Mouse (Mus musculus) hindbrain, embryonic 12.5 days (tissue): ENCODE measurements around the gene Sgce. TPM values are rescaled to one million over a fixed set of nuclear protein-coding genes. Genes with fewer than 3 reads are reported as not detected.

Experiments
- ATAC-seq: fragments of 200-750 bp; cut with Nextera tagmentation; 2 replicates; pipeline ENCODE4 v1.8.0; 2017; ENCODE audit warnings: moderate TSS enrichment; ENCODE audit not compliant: low FRiP score
- H3K27ac ChIP-seq: fragments of 300-500 bp; sonication (generic); 2 replicates; pipeline ENCODE4 v1.5.1; 2016; ENCODE audit warnings: mild to moderate bottlenecking
- H3K27me3 ChIP-seq: fragments of 300-500 bp; sonication (generic); 2 replicates; pipeline ENCODE4 v1.6.1; 2016; ENCODE audit warnings: mild to moderate bottlenecking
- H3K36me3 ChIP-seq: fragments of 300-500 bp; sonication (generic); 2 replicates; pipeline ENCODE4 v1.6.1; 2016; ENCODE audit warnings: mild to moderate bottlenecking
- H3K4me1 ChIP-seq: fragments of 300-500 bp; sonication (generic); 2 replicates; pipeline ENCODE4 v1.6.1; 2016
- H3K4me2 ChIP-seq: fragments of 300-500 bp; sonication (generic); replicated peaks from 2 replicates; pipeline ENCODE4 v1.6.1; 2016; ENCODE audit warnings: mild to moderate bottlenecking
- H3K4me3 ChIP-seq: fragments of 300-500 bp; sonication (generic); 2 replicates; pipeline ENCODE4 v1.5.1; 2016; ENCODE audit warnings: mild to moderate bottlenecking
- H3K9ac ChIP-seq: fragments of 300-500 bp; sonication (generic); 2 replicates; pipeline ENCODE4 v1.6.1; 2016; ENCODE audit warnings: mild to moderate bottlenecking, moderate library complexity
- H3K9me3 ChIP-seq: fragments of 300-500 bp; sonication (generic); replicated peaks from 2 replicates; pipeline ENCODE4 v1.6.1; 2016; ENCODE audit warnings: mild to moderate bottlenecking
- WGBS: fragments of 180-500 bp; shearing (Covaris S2); methylation state at CpG from one replicate; pipeline ENCODE4 v1.1.7; 2016; 5-methylcytosine and 5-hydroxymethylcytosine counted together
- polyA plus RNA-seq: library from polyadenylated mRNA; unstranded; fragments of >200 nt; fragmentation: Nextera tagmentation; extraction: Ambion mirVana; gene quantifications from 2 replicates; pipeline ENCODE4 v1.2.1, GENCODE M21; 2016

Sgce gene
- polyA plus RNA-seq, 1 experiment from 2014 or later = 69.2 TPM

- ATAC-seq = 0 out of 2 replicates have a peak, but pooled peaks have one; percentile 22
- no peak overlapping the region for H3K4me2 ChIP-seq
- 98% methylated on average over 2 of the region's 2 CpGs for WGBS
Observed at GRCm38 (mm10) chr6:4716171-4716570, 30.8 kb downstream of the Sgce start.

GRCm38 (mm10) chr6:4708971-4709370, 38.0 kb downstream of the Sgce start:
- H3K4me1 ChIP-seq = no peaks in the 10 kb centered on the region
- H3K27me3 ChIP-seq = no peaks in the 10 kb centered on the region
- no peak for ATAC-seq
- WGBS = 88% methylated on average over 1 of the region's 1 CpGs
- H3K27ac ChIP-seq = no peak overlapping the region
- H3K4me3 ChIP-seq = no peak overlapping the region
- H3K4me2 ChIP-seq = no peak overlapping the region
- H3K36me3 ChIP-seq = peaks cover 6% of the 10 kb centered on the region; the same call in 1 of the 2 replicates
- no peaks in the 10 kb centered on the region for H3K9me3 ChIP-seq
- H3K9ac ChIP-seq = no peak overlapping the region

More at GRCm38 (mm10) chr6:4716171-4716570, 30.8 kb downstream of the Sgce start:
- no peak overlapping the region for H3K9ac ChIP-seq
- no peaks in the 10 kb centered on the region for H3K9me3 ChIP-seq
- H3K27ac ChIP-seq = no peak overlapping the region
- no peak overlapping the region for H3K4me3 ChIP-seq
- no peaks in the 10 kb centered on the region for H3K27me3 ChIP-seq
- peaks cover 6% of the 10 kb centered on the region; the same call in 1 of the 2 replicates for H3K36me3 ChIP-seq
- H3K4me1 ChIP-seq = no peaks in the 10 kb centered on the region

GRCm38 (mm10) chr6:4706415-4706814, 40.6 kb downstream of the Sgce start:
- Histone ChIP-seq H3K4me3 (no peak overlapping the region), H3K4me1 (no peaks in the 10 kb centered on the region), H3K27me3 (no peaks in the 10 kb centered on the region), H3K4me2 (no peak overlapping the region), H3K9me3 (no peaks in the 10 kb centered on the region), H3K36me3 (peaks cover 6% of the 10 kb centered on the region; the same call in 1 of the 2 replicates), H3K27ac (no peak overlapping the region), H3K9ac (no peak overlapping the region)
- ATAC-seq = no peak
- WGBS = 81% methylated on average over 5 of the region's 5 CpGs

GRCm38 (mm10) chr6:4703908-4704307, 43.1 kb downstream of the Sgce start:
- H3K9me3 ChIP-seq = no peaks in the 10 kb centered on the region
- no peak overlapping the region for H3K9ac ChIP-seq
- no peaks in the 10 kb centered on the region for H3K4me1 ChIP-seq
- no peak for ATAC-seq
- WGBS = 90% methylated on average over 7 of the region's 7 CpGs
- H3K36me3 ChIP-seq = 0 out of 2 replicates have a peak, but pooled peaks cover 6% of the 10 kb centered on the region
- no peaks in the 10 kb centered on the region for H3K27me3 ChIP-seq
- no peak overlapping the region for H3K27ac ChIP-seq
- no peak overlapping the region for H3K4me2 ChIP-seq
- H3K4me3 ChIP-seq = no peak overlapping the region

GRCm38 (mm10) chr6:4701641-4702040, 45.4 kb downstream of the Sgce start:
- Histone ChIP-seq H3K4me3 (no peak overlapping the region), H3K27me3 (no peaks in the 10 kb centered on the region), H3K27ac (no peak overlapping the region), H3K4me2 (no peak overlapping the region), H3K9me3 (no peaks in the 10 kb centered on the region), H3K4me1 (no peaks in the 10 kb centered on the region), H3K36me3 (0 out of 2 replicates have a peak, but pooled peaks cover 3% of the 10 kb centered on the region), H3K9ac (no peak overlapping the region)
- 87% methylated on average over 8 of the region's 8 CpGs for WGBS
- ATAC-seq = no peak

GRCm38 (mm10) chr6:4695778-4696177, 51.2 kb downstream of the Sgce start:
- H3K27ac ChIP-seq = no peak overlapping the region
- no peaks in the 10 kb centered on the region for H3K4me1 ChIP-seq
- no peak overlapping the region for H3K9ac ChIP-seq
- no peak for ATAC-seq
- WGBS = 77% methylated on average over 3 of the region's 3 CpGs
- no peak overlapping the region for H3K4me2 ChIP-seq
- H3K36me3 ChIP-seq = no peaks in the 10 kb centered on the region
- no peaks in the 10 kb centered on the region for H3K9me3 ChIP-seq
- H3K4me3 ChIP-seq = no peak overlapping the region
- H3K27me3 ChIP-seq = no peaks in the 10 kb centered on the region

- Histone ChIP-seq H3K4me2 (no peak overlapping the region), H3K4me3 (no peak overlapping the region), H3K4me1 (no peaks in the 10 kb centered on the region), H3K36me3 (no peaks in the 10 kb centered on the region), H3K9me3 (no peaks in the 10 kb centered on the region), H3K9ac (no peak overlapping the region), H3K27ac (no peak overlapping the region), H3K27me3 (no peaks in the 10 kb centered on the region)
- no peak for ATAC-seq
- WGBS = 79% methylated on average over 8 of the region's 8 CpGs
Observed at GRCm38 (mm10) chr6:4694672-4695231, 52.3 kb downstream of the Sgce start.

GRCm38 (mm10) chr6:4693544-4693943, 53.5 kb downstream of the Sgce start:
- no peaks in the 10 kb centered on the region for H3K36me3 ChIP-seq
- H3K4me2 ChIP-seq = no peak overlapping the region
- ATAC-seq = no peak
- no peak overlapping the region for H3K9ac ChIP-seq
- H3K4me1 ChIP-seq = no peaks in the 10 kb centered on the region
- no peaks in the 10 kb centered on the region for H3K9me3 ChIP-seq
- H3K27ac ChIP-seq = no peak overlapping the region
- WGBS = 60% methylated on average over 10 of the region's 10 CpGs
- H3K27me3 ChIP-seq = no peaks in the 10 kb centered on the region
- H3K4me3 ChIP-seq = no peak overlapping the region

DNA sequence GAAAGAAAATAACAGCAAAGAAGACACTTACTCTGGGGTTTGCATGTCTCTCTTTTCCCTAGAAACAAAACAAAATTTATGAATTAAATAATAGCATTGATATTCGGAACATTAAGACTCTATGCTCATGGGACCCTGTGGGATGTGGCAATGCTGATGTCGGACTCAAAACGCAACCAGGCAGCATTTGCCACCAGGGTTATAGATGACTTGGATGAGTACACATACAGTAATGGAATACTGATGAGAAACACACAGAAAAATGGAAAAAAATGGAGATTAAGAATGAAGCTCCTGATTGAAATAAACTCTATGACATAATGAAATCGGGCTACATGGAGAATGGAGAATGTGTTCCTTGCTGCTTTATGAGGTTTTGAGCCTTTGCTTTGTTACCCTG, 56.6 kb downstream of the Sgce start:
- Histone ChIP-seq H3K36me3 (no peaks in the 10 kb centered on the region), H3K4me2 (no peak overlapping the region), H3K4me3 (no peak overlapping the region), H3K4me1 (no peaks in the 10 kb centered on the region), H3K27me3 (no peaks in the 10 kb centered on the region), H3K9ac (no peak overlapping the region), H3K9me3 (no peaks in the 10 kb centered on the region), H3K27ac (no peak overlapping the region; the same call in 1 of the 2 replicates)
- 74% methylated on average over 4 of the region's 4 CpGs for WGBS
- peak; percentile 50; the same call in 1 of the 2 replicates for ATAC-seq

DNA sequence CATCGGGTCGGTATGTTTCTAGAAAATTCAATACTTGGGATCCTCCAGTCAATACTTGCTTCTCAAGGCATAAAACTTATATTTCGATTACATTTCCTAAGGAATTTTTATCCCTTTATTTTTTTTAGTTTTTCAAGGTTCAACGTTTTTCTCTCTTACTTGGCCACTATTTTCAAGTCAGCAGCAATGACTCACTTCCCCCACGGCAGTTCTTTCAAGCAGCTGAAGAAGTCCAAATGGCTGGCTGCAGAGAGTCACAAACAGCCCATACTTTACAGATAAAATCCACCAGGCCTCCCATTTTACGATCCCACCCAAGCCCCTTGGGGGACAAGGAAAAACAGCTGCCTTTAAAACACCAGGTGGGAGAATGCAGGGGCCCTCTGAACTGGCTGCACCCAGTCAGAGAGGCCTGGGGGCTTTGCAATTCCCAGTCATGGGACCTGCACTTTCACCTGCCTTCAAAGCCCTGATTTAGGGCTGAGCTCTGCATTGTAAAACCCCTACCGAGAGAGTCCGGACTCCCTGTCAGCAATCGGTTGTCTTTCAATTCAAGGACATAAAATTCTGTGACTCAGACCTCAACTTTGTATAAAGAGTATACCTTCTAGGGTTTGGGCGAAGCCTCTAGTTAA, 62.2 kb downstream of the Sgce start:
- Histone ChIP-seq H3K9me3 (no peaks in the 10 kb centered on the region), H3K4me2 (no peak overlapping the region), H3K27me3 (no peaks in the 10 kb centered on the region), H3K4me1 (peaks cover 2% of the 10 kb centered on the region; the same call in 1 of the 2 replicates), H3K36me3 (no peaks in the 10 kb centered on the region), H3K9ac (no peak overlapping the region), H3K4me3 (no peak overlapping the region), H3K27ac (no peak overlapping the region)
- WGBS = 68% methylated on average over 10 of the region's 10 CpGs
- ATAC-seq = no peak

GRCm38 (mm10) chr6:4680576-4680975, 66.4 kb downstream of the Sgce start:
- no peak for ATAC-seq
- H3K4me1 ChIP-seq = peaks cover 9% of the 10 kb centered on the region
- H3K9ac ChIP-seq = no peak overlapping the region
- no peak overlapping the region for H3K4me3 ChIP-seq
- H3K27ac ChIP-seq = no peak overlapping the region
- WGBS = 86% methylated on average over 4 of the region's 4 CpGs
- H3K9me3 ChIP-seq = no peaks in the 10 kb centered on the region
- H3K36me3 ChIP-seq = no peaks in the 10 kb centered on the region
- no peak overlapping the region for H3K4me2 ChIP-seq
- no peaks in the 10 kb centered on the region for H3K27me3 ChIP-seq

DNA sequence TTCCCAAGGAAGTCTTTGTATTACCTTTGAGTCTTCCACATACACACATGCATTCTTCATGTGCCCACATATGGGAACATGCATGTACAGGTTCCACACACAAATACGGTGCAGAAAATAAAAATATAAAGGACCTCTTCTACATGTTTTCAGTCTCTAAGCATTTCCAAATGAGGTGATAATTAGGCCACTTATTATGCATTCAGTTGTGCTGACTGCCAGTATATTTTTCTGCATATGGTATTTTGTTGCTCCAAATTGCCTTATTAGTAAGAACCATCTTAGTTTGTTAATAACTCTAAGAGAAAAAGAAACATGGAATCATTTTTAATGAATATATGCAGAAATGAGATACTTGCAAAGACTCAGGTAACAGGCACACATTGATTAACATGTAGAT, 67.0 kb downstream of the Sgce start:
- ATAC-seq = no peak
- H3K4me3 ChIP-seq = no peak overlapping the region
- WGBS = 89% methylated on average over 1 of the region's 1 CpGs
- no peak overlapping the region for H3K9ac ChIP-seq
- no peaks in the 10 kb centered on the region for H3K9me3 ChIP-seq
- no peak overlapping the region for H3K27ac ChIP-seq
- peaks cover 9% of the 10 kb centered on the region for H3K4me1 ChIP-seq
- no peaks in the 10 kb centered on the region for H3K36me3 ChIP-seq
- H3K27me3 ChIP-seq = no peaks in the 10 kb centered on the region
- H3K4me2 ChIP-seq = no peak overlapping the region

GRCm38 (mm10) chr6:4677356-4677761, 69.6 kb downstream of the Sgce start:
- 0 out of 2 replicates have a peak, but pooled peaks have one; percentile 6 for ATAC-seq
- Histone ChIP-seq H3K36me3 (0 out of 2 replicates have a peak, but pooled peaks cover 2% of the 10 kb centered on the region), H3K9ac (no peak overlapping the region), H3K4me1 (peaks cover 9% of the 10 kb centered on the region), H3K4me2 (no peak overlapping the region), H3K4me3 (no peak overlapping the region), H3K27me3 (no peaks in the 10 kb centered on the region), H3K27ac (no peak overlapping the region), H3K9me3 (no peaks in the 10 kb centered on the region)
- 55% methylated on average over 1 of the region's 1 CpGs for WGBS
